Mouse (Mus musculus): ENCODE results near the gene Fxyd2. TPM values are rescaled to one million over a fixed set of nuclear protein-coding genes. Genes with fewer than 3 reads are reported as not detected.

The Fxyd2 gene
- polyA plus RNA-seq, 1 experiment, result 0.64 TPM

GRCm38 (mm10) chr9:45432639-45433038 is 33.2 kb downstream of the Fxyd2 start:
- no peak overlapping the region for H3K4me3 ChIP-seq (replicated peaks)
- H3K36me3 ChIP-seq (replicated peaks; ENCODE audit: low read length), result no peaks in the 10 kb centered on the region
- H3K4me1 ChIP-seq, result peaks cover 14% of the 10 kb centered on the region
- peaks cover 89% of the 10 kb centered on the region for H3K27me3 ChIP-seq (replicated peaks)
- TF ChIP-seq GATA1 (IDR thresholded peaks at IDR 0.05; ENCODE audit: borderline replicate concordance, low read length) (no peak), FLI1 (IDR thresholded peaks at IDR 0.05; ENCODE audit: low read length) (no peak)
- no peaks in the 10 kb centered on the region for H3K9me3 ChIP-seq

DNA sequence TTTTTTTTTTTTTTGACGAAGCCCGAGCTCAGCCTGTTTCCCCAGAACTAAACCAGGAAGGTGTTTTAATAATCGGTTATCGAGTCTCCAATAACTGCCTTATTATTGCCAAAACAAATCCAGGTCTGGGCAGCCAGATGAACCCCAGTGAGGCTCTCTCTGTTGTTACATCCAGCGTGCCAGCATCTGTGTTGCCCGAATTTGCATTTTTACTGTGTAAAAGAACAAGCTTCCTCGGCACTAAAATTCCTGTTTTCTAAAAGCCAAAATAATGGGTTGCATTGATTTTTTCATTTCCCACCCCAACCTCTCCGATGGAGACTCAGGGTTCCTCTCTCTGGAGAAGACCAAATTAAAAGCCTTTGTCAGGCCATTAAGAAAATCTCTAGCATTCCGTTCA is 33.6 kb downstream of the Fxyd2 start:
- no peaks in the 10 kb centered on the region for H3K36me3 ChIP-seq (replicated peaks; ENCODE audit: low read length)
- TF ChIP-seq FLI1 (IDR thresholded peaks at IDR 0.05; ENCODE audit: low read length), result no peak
- no peak for TF ChIP-seq GATA1 (IDR thresholded peaks at IDR 0.05; ENCODE audit: borderline replicate concordance, low read length)
- peaks cover 90% of the 10 kb centered on the region for H3K27me3 ChIP-seq (replicated peaks)
- no peak overlapping the region for H3K4me3 ChIP-seq (replicated peaks)
- peaks cover 14% of the 10 kb centered on the region for H3K4me1 ChIP-seq
- H3K9me3 ChIP-seq, result no peaks in the 10 kb centered on the region

- Histone ChIP-seq H3K36me3 (replicated peaks; ENCODE audit: low read length) (no peaks in the 10 kb centered on the region), H3K4me1 (peaks cover 13% of the 10 kb centered on the region), H3K9me3 (no peaks in the 10 kb centered on the region), H3K4me3 (replicated peaks) (no peak overlapping the region), H3K27me3 (replicated peaks) (peaks cover 91% of the 10 kb centered on the region)
- TF ChIP-seq FLI1 (IDR thresholded peaks at IDR 0.05; ENCODE audit: low read length), result no peak
Measured at GRCm38 (mm10) chr9:45434171-45434570, 34.7 kb downstream of the Fxyd2 start.

DNA sequence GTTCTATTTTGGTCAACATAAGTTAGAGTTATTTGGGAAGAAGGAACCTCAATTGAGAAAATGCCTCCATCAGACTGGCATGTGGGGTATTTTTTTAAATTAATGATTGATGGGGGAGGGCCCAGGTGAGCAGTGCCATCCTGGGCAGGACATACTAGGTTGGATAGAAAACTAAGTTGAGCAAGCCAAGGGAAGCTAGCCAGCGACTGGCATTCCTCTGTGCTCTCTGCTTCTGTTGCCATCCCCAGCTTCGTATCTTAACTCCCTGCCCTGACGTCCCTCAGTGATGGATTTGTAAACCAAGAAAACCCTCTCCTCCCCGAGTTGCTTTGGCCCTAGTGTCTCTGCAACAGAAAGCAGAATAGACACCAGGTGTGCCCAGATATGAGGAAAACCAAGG is 39.6 kb downstream of the Fxyd2 start:
- no peaks in the 10 kb centered on the region for H3K9me3 ChIP-seq
- TF ChIP-seq FLI1 (IDR thresholded peaks at IDR 0.05; ENCODE audit: low read length) (no peak), GATA1 (IDR thresholded peaks at IDR 0.05; ENCODE audit: borderline replicate concordance, low read length) (no peak)
- no peaks in the 10 kb centered on the region for H3K4me1 ChIP-seq
- H3K36me3 ChIP-seq (replicated peaks; ENCODE audit: low read length), result no peaks in the 10 kb centered on the region
- H3K27me3 ChIP-seq (replicated peaks), result peaks cover 86% of the 10 kb centered on the region
- no peak overlapping the region for H3K4me3 ChIP-seq (replicated peaks)

GRCm38 (mm10) chr9:45440083-45440784 is 40.8 kb downstream of the Fxyd2 start:
- no peaks in the 10 kb centered on the region for H3K9me3 ChIP-seq
- H3K4me1 ChIP-seq, result no peaks in the 10 kb centered on the region
- peaks cover 84% of the 10 kb centered on the region for H3K27me3 ChIP-seq (replicated peaks)
- H3K4me3 ChIP-seq (replicated peaks), result no peak overlapping the region
- no peak for TF ChIP-seq FLI1 (IDR thresholded peaks at IDR 0.05; ENCODE audit: low read length)
- TF ChIP-seq GATA1 (IDR thresholded peaks at IDR 0.05; ENCODE audit: borderline replicate concordance, low read length), result no peak
- H3K36me3 ChIP-seq (replicated peaks; ENCODE audit: low read length), result no peaks in the 10 kb centered on the region

GRCm38 (mm10) chr9:45444251-45444798 is 44.9 kb downstream of the Fxyd2 start:
- TF ChIP-seq FLI1 (IDR thresholded peaks at IDR 0.05; ENCODE audit: low read length) (no peak), GATA1 (IDR thresholded peaks at IDR 0.05; ENCODE audit: borderline replicate concordance, low read length) (no peak)
- Histone ChIP-seq H3K36me3 (replicated peaks; ENCODE audit: low read length) (no peaks in the 10 kb centered on the region), H3K4me3 (replicated peaks) (no peak overlapping the region), H3K9me3 (peaks cover 6% of the 10 kb centered on the region; the same call in 1 of the 2 replicates), H3K4me1 (peaks cover 6% of the 10 kb centered on the region; the same call in 1 of the 2 replicates), H3K27me3 (replicated peaks) (peaks cover 88% of the 10 kb centered on the region)

DNA sequence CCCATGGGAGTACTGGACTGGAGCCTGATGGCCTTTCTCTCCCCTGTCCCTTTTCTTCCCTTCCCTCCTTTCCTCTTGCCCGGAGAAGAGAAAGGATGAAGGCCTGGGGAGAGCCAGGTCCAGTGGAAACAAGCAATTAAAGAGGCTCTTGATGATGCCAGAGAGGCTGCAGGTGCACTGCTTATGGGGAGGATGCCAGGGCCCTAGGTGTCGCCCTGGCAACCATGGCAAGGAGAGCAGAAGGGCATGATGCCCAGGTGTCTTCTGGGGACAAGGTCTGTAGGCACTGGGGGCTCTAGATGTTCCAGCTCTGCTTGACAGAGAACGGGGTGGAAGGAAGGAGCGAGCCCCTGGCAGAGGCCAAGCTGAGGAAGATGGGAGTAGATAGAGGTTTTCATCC is 50.2 kb downstream of the Fxyd2 start:
- Histone ChIP-seq H3K4me3 (replicated peaks) (no peak overlapping the region), H3K27me3 (replicated peaks) (peaks cover 86% of the 10 kb centered on the region), H3K4me1 (peaks cover 13% of the 10 kb centered on the region; the same call in 1 of the 2 replicates), H3K9me3 (peaks cover 6% of the 10 kb centered on the region; the same call in 1 of the 2 replicates), H3K36me3 (replicated peaks; ENCODE audit: low read length) (no peaks in the 10 kb centered on the region)
- TF ChIP-seq FLI1 (IDR thresholded peaks at IDR 0.05; ENCODE audit: low read length) (no peak), GATA1 (IDR thresholded peaks at IDR 0.05; ENCODE audit: borderline replicate concordance, low read length) (no peak)

- no peaks in the 10 kb centered on the region for H3K36me3 ChIP-seq (replicated peaks; ENCODE audit: low read length)
- peaks cover 4% of the 10 kb centered on the region; the same call in 1 of the 2 replicates for H3K9me3 ChIP-seq
- TF ChIP-seq GATA1 (IDR thresholded peaks at IDR 0.05; ENCODE audit: borderline replicate concordance, low read length) (no peak), FLI1 (IDR thresholded peaks at IDR 0.05; ENCODE audit: low read length) (no peak)
- no peak overlapping the region for H3K4me3 ChIP-seq (replicated peaks)
- peaks cover 13% of the 10 kb centered on the region; the same call in 1 of the 2 replicates for H3K4me1 ChIP-seq
- peaks cover 84% of the 10 kb centered on the region for H3K27me3 ChIP-seq (replicated peaks)
Measured at GRCm38 (mm10) chr9:45451346-45451745, 51.9 kb downstream of the Fxyd2 start.

- H3K9me3 ChIP-seq, result no peaks in the 10 kb centered on the region
- no peak overlapping the region for H3K4me3 ChIP-seq (replicated peaks)
- H3K27me3 ChIP-seq (replicated peaks), result peaks cover 82% of the 10 kb centered on the region
- H3K4me1 ChIP-seq, result peaks cover 7% of the 10 kb centered on the region; the same call in 1 of the 2 replicates
- TF ChIP-seq FLI1 (IDR thresholded peaks at IDR 0.05; ENCODE audit: low read length) (no peak), GATA1 (IDR thresholded peaks at IDR 0.05; ENCODE audit: borderline replicate concordance, low read length) (no peak)
- no peaks in the 10 kb centered on the region for H3K36me3 ChIP-seq (replicated peaks; ENCODE audit: low read length)
Measured at GRCm38 (mm10) chr9:45454032-45454431, 54.6 kb downstream of the Fxyd2 start.

DNA sequence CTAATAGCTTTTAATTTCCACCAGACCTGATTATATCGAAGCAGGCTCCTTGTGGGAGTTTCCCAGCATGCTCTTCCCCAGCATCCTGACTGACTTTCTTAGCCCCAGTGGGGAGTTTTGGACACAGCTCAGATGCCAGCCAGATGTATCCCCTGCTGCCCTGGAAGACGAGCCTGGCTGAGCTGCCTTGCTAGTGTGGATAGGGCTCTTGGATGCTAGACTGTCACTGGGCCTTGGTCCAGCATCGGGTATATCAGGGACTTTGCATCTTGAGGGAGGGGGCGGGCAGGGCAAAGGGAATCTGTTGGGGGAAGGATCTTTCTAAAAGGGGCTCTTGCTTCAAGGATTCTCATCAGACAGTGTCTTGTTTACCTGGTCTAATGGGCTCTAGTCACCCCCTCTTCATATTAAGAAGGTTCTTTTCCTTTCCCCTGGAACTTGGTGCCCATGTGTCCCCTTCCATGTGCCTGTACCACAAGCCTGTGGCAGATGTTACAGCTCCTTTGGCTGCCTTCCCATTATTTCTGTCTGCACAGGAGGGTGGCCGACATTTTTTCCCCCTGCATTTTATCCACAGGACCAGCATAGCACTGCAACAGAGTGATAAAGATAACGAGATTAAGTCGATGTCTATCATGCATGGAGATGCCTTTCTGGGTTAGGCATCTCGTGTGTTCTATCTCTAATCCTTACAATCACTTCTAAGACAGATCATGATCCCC is 55.6 kb downstream of the Fxyd2 start:
- Histone ChIP-seq H3K4me3 (replicated peaks) (no peak overlapping the region), H3K36me3 (replicated peaks; ENCODE audit: low read length) (no peaks in the 10 kb centered on the region), H3K9me3 (no peaks in the 10 kb centered on the region), H3K4me1 (peaks cover 7% of the 10 kb centered on the region; the same call in 1 of the 2 replicates), H3K27me3 (replicated peaks) (peaks cover 80% of the 10 kb centered on the region)
- TF ChIP-seq GATA1 (IDR thresholded peaks at IDR 0.05; ENCODE audit: borderline replicate concordance, low read length) (no peak), FLI1 (IDR thresholded peaks at IDR 0.05; ENCODE audit: low read length) (no peak)

Data from megakaryocyte, embryonic 14.5 days (primary cell).